25 mouse cellular contexts compared by ENCODE assay signal in the genomic region with DNA sequence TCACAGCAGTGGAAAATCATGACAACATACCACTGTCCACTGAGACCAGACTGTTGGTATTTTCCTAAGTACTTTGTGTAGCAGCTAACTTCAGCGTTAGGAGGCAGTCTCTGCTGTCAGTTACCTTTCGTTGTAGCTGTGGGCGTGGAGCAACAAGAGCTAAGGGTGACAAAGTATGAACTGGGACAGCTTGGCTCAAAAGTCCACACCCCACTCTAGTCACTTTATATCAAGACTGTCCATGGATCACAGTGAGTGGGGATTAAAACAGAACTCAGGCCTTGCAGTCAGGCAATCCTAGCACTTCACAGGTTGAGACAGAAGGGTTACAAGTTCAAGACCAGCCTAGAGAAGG.
"Had no signal": no experiment of that assay in that cellular context is flagged by ENCODE, and none has a peak within 500 bp of the region (broad histone marks: within the 10 kb centered on the region; RNA-seq: fewer than 3 reads in every experiment).

No protein-coding gene starts in this region.

- H3K9me3 ChIP-seq: heart, embryonic 12.5 days; hindbrain, embryonic 10.5 days; hindbrain, embryonic 12.5 days; kidney, embryonic 15.5 days; limb, embryonic 13.5 days; limb, embryonic 15.5 days; liver, embryonic 12.5 days had no signal

- H3K27me3 ChIP-seq: heart, embryonic 12.5 days; hindbrain, embryonic 12.5 days; kidney, embryonic 15.5 days; limb, embryonic 13.5 days; limb, embryonic 15.5 days; liver, embryonic 12.5 days had no signal

- H3K4me1 ChIP-seq: hindbrain, embryonic 10.5 days; hindbrain, embryonic 12.5 days; limb, embryonic 13.5 days; limb, embryonic 15.5 days; liver, embryonic 12.5 days had no signal

- H3K27ac ChIP-seq: gastrocnemius, adult 2 months; heart, adult 2 months; hindbrain, embryonic 10.5 days; hindbrain, embryonic 12.5 days; hindbrain, embryonic 14.5 days; kidney, postnatal 0 days; limb, embryonic 13.5 days; limb, embryonic 15.5 days; liver, embryonic 12.5 days had no signal

- DNase-seq: gastrocnemius, adult 2 months; gastrocnemius, postnatal 10 days; gastrocnemius, postnatal 25 days; heart, adult 2 months; heart, postnatal 10 days; heart, postnatal 4 days; kidney, adult 11 months; kidney, adult 2 months; kidney, adult 9 months; kidney, postnatal 14 days; kidney, postnatal 36 days; layer of hippocampus, adult 9-11 months; layer of hippocampus, postnatal 36 days; left cerebral cortex, postnatal 4 days had no signal

- H3K9ac ChIP-seq: heart, embryonic 12.5 days; hindbrain, embryonic 12.5 days; hindbrain, embryonic 14.5 days; kidney, embryonic 15.5 days; limb, embryonic 13.5 days; limb, embryonic 15.5 days; liver, embryonic 12.5 days had no signal

- H3K4me3 ChIP-seq: gastrocnemius, adult 2 months; heart, adult 2 months; heart, embryonic 12.5 days; hindbrain, embryonic 10.5 days; hindbrain, embryonic 12.5 days; kidney, embryonic 15.5 days; limb, embryonic 13.5 days; limb, embryonic 15.5 days; liver, embryonic 12.5 days had no signal

- H3K4me2 ChIP-seq: heart, embryonic 12.5 days; hindbrain, embryonic 12.5 days; hindbrain, embryonic 14.5 days; kidney, embryonic 15.5 days; limb, embryonic 13.5 days; limb, embryonic 15.5 days; liver, embryonic 12.5 days had no signal

- ATAC-seq: hindbrain, embryonic 16.5 days; inflammation-experienced regulatory T-cells, adult 6 months; liver, embryonic 12.5 days had no signal

- H3K36me3 ChIP-seq: heart, embryonic 12.5 days; hindbrain, embryonic 10.5 days; hindbrain, embryonic 12.5 days; kidney, embryonic 15.5 days; limb, embryonic 13.5 days; limb, embryonic 15.5 days; liver, embryonic 12.5 days had no signal
